Mouse (Mus musculus): ENCODE measurements around the gene Slit3. TPM values are rescaled to one million over a fixed set of nuclear protein-coding genes. Genes with fewer than 3 reads are reported as not detected.

Gene Slit3
- total and polyA plus RNA-seq, 3 experiments: not detected

DNA sequence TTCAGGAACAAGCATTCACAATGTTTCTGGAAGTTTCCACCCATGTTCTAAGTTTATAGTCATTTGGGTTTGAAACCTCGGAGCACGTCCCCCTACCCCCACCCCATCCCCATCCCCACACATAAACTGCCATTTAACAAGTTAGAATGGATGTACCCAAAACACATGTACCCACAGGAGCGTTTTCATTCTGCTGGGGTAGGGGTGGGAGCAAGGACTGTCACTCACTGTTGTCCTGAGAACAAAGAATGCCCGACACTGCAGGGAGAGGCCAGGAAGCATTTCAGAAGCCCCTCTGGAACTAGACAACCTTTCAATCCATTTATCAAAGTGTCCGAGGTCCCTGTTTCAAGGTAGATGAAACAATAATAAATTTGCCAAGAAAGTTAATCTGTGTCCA lies 383.0 kb downstream of the Slit3 start:
- TF ChIP-seq CHD2 (IDR thresholded peaks at IDR 0.05; ENCODE audit: low read length) (no peak), MEF2A (IDR thresholded peaks at IDR 0.05; ENCODE audit: extremely low read depth, insufficient replicate concordance, low read depth, low read length, poor library complexity, severe bottlenecking) (no peak)
- no peaks in the 10 kb centered on the region for H3K4me1 ChIP-seq (ENCODE audit: control insufficient read depth in 1 of 2, insufficient read depth in 2 of 2, low read length in 2 of 2)
- no peak for DNase-seq (ENCODE audit: low read depth, low spot score)

DNA sequence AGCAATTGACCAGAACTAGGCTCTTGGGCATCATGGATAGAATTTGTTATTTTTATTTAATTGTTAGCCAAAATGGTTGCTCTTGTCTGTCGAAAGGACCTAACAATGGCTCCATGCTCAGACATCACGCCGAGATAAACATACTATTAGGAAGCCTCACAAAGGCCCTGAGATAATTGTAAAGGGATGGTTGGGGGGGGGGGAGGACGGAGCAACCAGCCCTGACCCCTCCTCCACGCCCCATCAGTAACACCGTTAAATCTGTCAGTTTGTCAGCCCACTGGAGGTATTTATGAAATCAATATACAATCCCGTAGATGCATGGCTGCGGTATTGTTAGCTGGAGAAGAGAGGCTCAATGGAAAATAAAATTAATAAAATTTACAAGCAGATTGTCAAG lies 383.9 kb downstream of the Slit3 start:
- Histone ChIP-seq H3K27me3 (ENCODE audit: control insufficient read depth in 1 of 2, insufficient read depth in 2 of 2, low read length in 2 of 2) (no peaks in the 10 kb centered on the region), H3K9me3 (replicated peaks; ENCODE audit: insufficient read depth, low read length) (no peaks in the 10 kb centered on the region), H3K9ac (ENCODE audit: control insufficient read depth, low read depth, low read length, poor library complexity, severe bottlenecking) (no peak overlapping the region), H3K4me1 (ENCODE audit: control insufficient read depth in 1 of 2, insufficient read depth in 2 of 2, low read length in 2 of 2) (no peaks in the 10 kb centered on the region), H3K4me3 (ENCODE audit: control insufficient read depth in 1 of 2, insufficient read depth in 1 of 2, low read depth in 2 of 2, low read length in 2 of 2) (no peak overlapping the region), H3K27ac (ENCODE audit: control insufficient read depth, low read depth, low read length) (no peak overlapping the region), H3K79me2 (ENCODE audit: control insufficient read depth, insufficient read depth, low read length, poor library complexity) (no peaks in the 10 kb centered on the region), H3K36me3 (ENCODE audit: control insufficient read depth in 1 of 2, insufficient read depth in 2 of 2, low read length in 2 of 2) (no peaks in the 10 kb centered on the region)
- TF ChIP-seq TBP (IDR thresholded peaks at IDR 0.05; ENCODE audit: low read depth, low read length) (no peak), MAX (IDR thresholded peaks at IDR 0.05; ENCODE audit: low read length) (no peak), MAFK (IDR thresholded peaks at IDR 0.05; ENCODE audit: borderline replicate concordance, low read depth, low read length) (no peak), ELF1 (IDR thresholded peaks at IDR 0.05; ENCODE audit: low read depth, low read length) (no peak), CTCF (IDR thresholded peaks at IDR 0.05 in 2 of 3, conservative IDR thresholded peaks at IDR 0.05 in 1 of 3; ENCODE audit: control insufficient read depth in 1 of 3, insufficient read depth in 1 of 3, low read depth in 2 of 3, low read length in 3 of 3, poor library complexity in 1 of 3, severe bottlenecking in 1 of 3) (no peak), JUND (IDR thresholded peaks at IDR 0.05; ENCODE audit: low read depth, low read length) (no peak), KAT2A (conservative IDR thresholded peaks at IDR 0.05; ENCODE audit: low read depth, low read length) (no peak), SIN3A (IDR thresholded peaks at IDR 0.05; ENCODE audit: low read length) (no peak), USF2 (IDR thresholded peaks at IDR 0.05; ENCODE audit: borderline replicate concordance in 1 of 2, insufficient read depth in 1 of 2, low read depth in 1 of 2, low read length in 2 of 2) (no peak), POLR2AphosphoS5 (IDR thresholded peaks at IDR 0.05; ENCODE audit: borderline replicate concordance, low read depth, low read length) (no peak), TCF12 (IDR thresholded peaks at IDR 0.05; ENCODE audit: low read depth, low read length) (no peak), MEF2A (IDR thresholded peaks at IDR 0.05; ENCODE audit: extremely low read depth, insufficient replicate concordance, low read depth, low read length, poor library complexity, severe bottlenecking) (no peak), MYC (IDR thresholded peaks at IDR 0.05; ENCODE audit: low read depth, low read length) (no peak), E2F4 (IDR thresholded peaks at IDR 0.05; ENCODE audit: borderline replicate concordance, low read depth, low read length) (no peak), ZMIZ1 (IDR thresholded peaks at IDR 0.05; ENCODE audit: low read depth, low read length) (no peak), POLR2AphosphoS2 (IDR thresholded peaks at IDR 0.05; ENCODE audit: low read length) (no peak), RAD21 (IDR thresholded peaks at IDR 0.05; ENCODE audit: low read depth, low read length) (no peak), MYB (IDR thresholded peaks at IDR 0.05; ENCODE audit: low read depth, low read length) (no peak)
- no peak for DNase-seq (ENCODE audit: low read depth, low spot score)

More for the DNA sequence above, 383.0 kb downstream of the Slit3 start:
- Histone ChIP-seq H3K36me3 (ENCODE audit: control insufficient read depth in 1 of 2, insufficient read depth in 2 of 2, low read length in 2 of 2) (no peaks in the 10 kb centered on the region), H3K27ac (ENCODE audit: control insufficient read depth, low read depth, low read length) (no peak overlapping the region), H3K9ac (ENCODE audit: control insufficient read depth, low read depth, low read length, poor library complexity, severe bottlenecking) (no peak overlapping the region), H3K79me2 (ENCODE audit: control insufficient read depth, insufficient read depth, low read length, poor library complexity) (no peaks in the 10 kb centered on the region), H3K9me3 (replicated peaks; ENCODE audit: insufficient read depth, low read length) (no peaks in the 10 kb centered on the region), H3K4me3 (ENCODE audit: control insufficient read depth in 1 of 2, insufficient read depth in 1 of 2, low read depth in 2 of 2, low read length in 2 of 2) (no peak overlapping the region), H3K27me3 (ENCODE audit: control insufficient read depth in 1 of 2, insufficient read depth in 2 of 2, low read length in 2 of 2) (no peaks in the 10 kb centered on the region)

Measured in MEL (cell line).